Mouse (Mus musculus): ENCODE results near the gene Cadps2. TPM values are rescaled to one million over a fixed set of nuclear protein-coding genes. Genes with fewer than 3 reads are reported as not detected.

Gene Cadps2
- polyA plus RNA-seq, 1 experiment from 2014 or later, result 6.6 TPM

DNA sequence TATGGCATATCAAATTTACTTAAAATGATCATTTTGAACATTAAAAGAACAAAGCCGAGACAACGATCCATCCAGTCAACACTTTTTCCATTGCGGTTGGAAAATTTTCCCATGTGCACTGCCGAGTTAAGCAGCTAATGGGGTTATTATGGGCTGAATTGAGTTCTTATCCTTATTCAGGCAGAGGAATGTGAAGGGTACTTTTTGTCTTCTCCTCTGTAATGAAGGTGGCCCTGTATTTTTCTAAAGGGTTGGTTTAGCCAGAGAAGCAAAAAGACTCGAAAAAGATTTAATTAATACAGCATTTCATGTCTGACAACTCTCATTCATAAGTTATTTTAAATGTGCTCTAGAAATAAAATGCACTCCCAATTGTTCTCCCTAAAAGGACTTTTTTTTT is 524.9 kb downstream of the Cadps2 start:
- Histone ChIP-seq H3K4me2 (no peak overlapping the region), H3K27me3 (no peaks in the 10 kb centered on the region), H3K4me1 (no peaks in the 10 kb centered on the region), H3K4me3 (replicated peaks) (no peak overlapping the region), H3K9ac (no peak overlapping the region), H3K9me3 (replicated peaks) (no peaks in the 10 kb centered on the region), H3K27ac (no peak overlapping the region), H3K36me3 (no peaks in the 10 kb centered on the region)
- no peak for ATAC-seq (replicated peaks; ENCODE audit: low FRiP score)
- WGBS, result 80% methylated on average over 5 of the region's 5 CpGs

DNA sequence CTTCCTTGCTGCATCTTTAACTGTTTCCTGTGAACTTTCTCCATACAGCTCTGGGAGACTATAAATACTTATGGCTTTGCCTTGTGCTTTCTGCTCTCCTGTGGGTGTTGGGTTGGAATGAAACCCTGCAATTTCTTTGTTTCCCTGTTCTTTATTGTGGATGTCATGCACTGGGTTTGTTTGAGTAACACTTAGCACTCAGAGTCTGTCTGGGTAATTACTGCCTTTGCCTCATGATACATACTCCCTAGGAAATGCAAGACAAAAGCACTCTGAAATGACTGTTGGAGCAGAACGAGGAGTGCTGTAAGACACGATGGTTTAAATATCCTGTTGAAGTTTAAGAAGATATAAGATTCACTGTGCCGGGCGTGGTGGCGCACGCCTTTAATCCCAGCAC is 533.2 kb downstream of the Cadps2 start:
- H3K4me2 ChIP-seq, result no peak overlapping the region
- no peaks in the 10 kb centered on the region for H3K36me3 ChIP-seq
- no peaks in the 10 kb centered on the region for H3K27me3 ChIP-seq
- H3K27ac ChIP-seq, result no peak overlapping the region
- no peaks in the 10 kb centered on the region for H3K9me3 ChIP-seq (replicated peaks)
- no peak for ATAC-seq (replicated peaks; ENCODE audit: low FRiP score)
- no peak overlapping the region for H3K9ac ChIP-seq
- no peak overlapping the region for H3K4me3 ChIP-seq (replicated peaks)
- no peaks in the 10 kb centered on the region for H3K4me1 ChIP-seq
- WGBS, result 72% methylated on average over 6 of the region's 6 CpGs

DNA sequence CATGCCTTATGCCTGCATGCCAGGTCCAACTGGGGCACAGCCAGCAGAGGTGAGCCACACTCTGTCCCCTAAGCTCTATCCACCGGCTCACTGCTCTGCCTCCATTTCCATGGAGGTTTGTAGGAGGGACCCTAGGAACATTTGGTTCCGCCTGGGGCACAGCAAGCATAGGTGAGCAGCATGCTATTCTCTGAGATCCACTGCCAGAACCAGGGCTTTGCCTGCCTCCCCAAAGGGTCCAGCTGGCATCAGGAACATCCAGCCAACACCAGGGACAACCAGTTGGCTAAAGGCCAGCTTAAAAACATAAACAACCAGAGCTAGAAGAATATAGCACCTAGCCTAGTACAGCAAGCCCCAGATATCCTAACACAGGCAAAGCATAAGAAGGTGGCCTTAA is 540.6 kb downstream of the Cadps2 start:
- H3K27me3 ChIP-seq, result no peaks in the 10 kb centered on the region
- no peak overlapping the region for H3K4me3 ChIP-seq (replicated peaks)
- ATAC-seq (replicated peaks; ENCODE audit: low FRiP score), result no peak
- 80% methylated on average over 2 of the region's 2 CpGs for WGBS
- H3K27ac ChIP-seq, result no peak overlapping the region
- no peaks in the 10 kb centered on the region for H3K36me3 ChIP-seq
- no peaks in the 10 kb centered on the region for H3K4me1 ChIP-seq
- no peak overlapping the region for H3K9ac ChIP-seq
- H3K9me3 ChIP-seq (replicated peaks), result no peaks in the 10 kb centered on the region
- H3K4me2 ChIP-seq, result no peak overlapping the region

DNA sequence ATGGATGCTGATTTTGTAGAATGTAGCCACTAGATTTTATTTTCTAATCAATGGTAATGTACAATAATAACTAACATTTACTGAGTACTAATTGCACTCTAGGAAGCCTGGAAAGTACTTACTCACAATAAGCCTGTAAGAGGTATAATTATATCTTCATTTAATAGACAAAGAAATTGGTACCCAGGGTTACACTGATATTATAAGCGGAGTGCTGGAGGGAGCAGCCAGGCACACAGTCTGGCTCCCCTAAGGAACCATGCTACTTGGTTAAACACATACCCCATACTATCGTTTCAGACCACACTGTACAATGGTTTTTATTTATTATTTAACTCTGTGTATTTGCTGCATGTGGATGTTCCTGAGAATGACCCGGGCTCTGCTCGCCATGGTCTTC is 544.5 kb downstream of the Cadps2 start:
- no peak overlapping the region for H3K4me3 ChIP-seq (replicated peaks)
- no peak overlapping the region for H3K4me2 ChIP-seq
- 90% methylated on average over 4 of the region's 4 CpGs for WGBS
- no peaks in the 10 kb centered on the region for H3K36me3 ChIP-seq
- no peaks in the 10 kb centered on the region for H3K27me3 ChIP-seq
- no peak overlapping the region for H3K9ac ChIP-seq
- no peaks in the 10 kb centered on the region for H3K4me1 ChIP-seq
- H3K27ac ChIP-seq, result no peak overlapping the region
- ATAC-seq (replicated peaks; ENCODE audit: low FRiP score), result no peak
- H3K9me3 ChIP-seq (replicated peaks), result no peaks in the 10 kb centered on the region

DNA sequence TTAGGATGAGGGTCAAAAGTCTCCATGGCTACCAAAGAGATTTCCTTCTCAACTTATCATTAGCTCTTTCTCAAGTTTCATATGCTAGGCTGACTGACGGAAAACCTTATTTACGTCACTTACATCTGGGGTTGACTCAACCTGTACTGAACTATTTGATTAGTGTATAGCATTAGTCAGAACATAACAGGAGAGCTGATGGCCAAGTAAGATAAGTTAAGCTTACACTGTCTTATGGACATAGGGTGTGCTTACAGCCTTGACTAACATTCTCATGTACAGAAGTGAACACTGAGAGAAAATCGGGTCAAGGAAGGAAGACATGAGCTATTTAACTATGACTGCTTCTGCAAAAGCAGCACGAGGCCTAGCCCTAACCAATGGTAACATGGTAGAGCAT is 550.5 kb downstream of the Cadps2 start:
- ATAC-seq (replicated peaks; ENCODE audit: low FRiP score), result no peak
- no peak overlapping the region for H3K27ac ChIP-seq
- no peak overlapping the region for H3K9ac ChIP-seq
- no peaks in the 10 kb centered on the region for H3K27me3 ChIP-seq
- 88% methylated on average over 4 of the region's 4 CpGs for WGBS
- no peaks in the 10 kb centered on the region for H3K9me3 ChIP-seq (replicated peaks)
- no peaks in the 10 kb centered on the region for H3K4me1 ChIP-seq
- H3K4me3 ChIP-seq (replicated peaks), result no peak overlapping the region
- H3K4me2 ChIP-seq, result no peak overlapping the region
- H3K36me3 ChIP-seq, result no peaks in the 10 kb centered on the region

DNA sequence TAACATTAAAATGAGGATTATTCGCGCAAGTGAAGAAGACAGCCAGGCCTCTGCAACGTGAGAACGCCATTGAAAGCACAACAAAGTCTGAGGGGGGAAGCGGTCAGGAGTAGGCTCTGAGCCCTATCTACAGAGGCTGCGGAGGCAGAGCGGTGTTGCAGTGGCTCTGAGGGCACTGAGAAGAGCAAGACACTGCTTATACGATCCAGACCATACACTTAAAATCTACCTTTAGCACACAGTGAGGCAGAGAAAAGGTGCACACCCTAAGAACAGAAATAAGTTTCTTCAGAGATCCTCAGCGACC is 557.8 kb downstream of the Cadps2 start:
- H3K36me3 ChIP-seq, result no peaks in the 10 kb centered on the region
- no peaks in the 10 kb centered on the region for H3K4me1 ChIP-seq
- ATAC-seq (replicated peaks; ENCODE audit: low FRiP score), result no peak
- no peak overlapping the region for H3K4me2 ChIP-seq
- no peak overlapping the region for H3K4me3 ChIP-seq (replicated peaks)
- no peak overlapping the region for H3K9ac ChIP-seq
- H3K27ac ChIP-seq, result no peak overlapping the region
- no peaks in the 10 kb centered on the region for H3K9me3 ChIP-seq (replicated peaks)
- WGBS, result 67% methylated on average over 9 of the region's 9 CpGs
- H3K27me3 ChIP-seq, result peaks cover 33% of the 10 kb centered on the region

DNA sequence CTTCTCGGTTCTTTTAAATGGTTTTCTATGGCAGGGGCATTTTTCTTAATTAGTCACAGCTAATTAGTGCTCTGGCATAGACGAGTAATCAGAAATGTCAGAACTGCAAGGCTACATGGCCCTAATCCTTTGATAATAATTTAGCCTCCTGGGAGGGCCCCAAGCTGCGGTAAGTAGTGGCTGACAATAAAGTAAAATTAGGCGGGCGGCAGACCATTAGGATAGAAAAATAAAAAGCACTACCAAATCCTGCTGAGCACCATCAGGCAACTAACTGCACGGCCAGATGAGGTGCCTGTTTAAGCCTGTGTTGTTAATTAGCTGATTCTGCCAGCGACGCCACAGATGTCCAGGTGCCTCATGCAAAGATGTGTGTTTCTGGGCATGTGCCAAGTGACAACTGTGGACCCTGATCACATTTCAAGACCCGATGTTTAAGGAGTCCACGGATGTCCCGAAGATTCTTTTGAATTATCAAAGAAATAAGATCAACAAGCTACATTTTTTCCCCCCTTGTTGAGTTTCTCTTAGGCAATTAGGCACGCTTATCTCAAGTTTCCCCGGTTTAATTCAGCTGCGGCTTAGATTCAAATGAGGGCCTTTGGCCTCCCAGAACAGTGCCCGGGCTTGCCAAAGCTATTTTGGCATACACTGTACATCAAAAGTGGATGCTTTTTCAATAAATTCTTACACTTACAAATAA is 558.3 kb downstream of the Cadps2 start:
- H3K4me1 ChIP-seq, result no peaks in the 10 kb centered on the region
- ATAC-seq (replicated peaks; ENCODE audit: low FRiP score), result no peak
- no peaks in the 10 kb centered on the region for H3K9me3 ChIP-seq (replicated peaks)
- H3K4me2 ChIP-seq, result no peak overlapping the region
- H3K27me3 ChIP-seq, result peaks cover 34% of the 10 kb centered on the region
- 43% methylated on average over 15 of the region's 15 CpGs for WGBS
- H3K36me3 ChIP-seq, result no peaks in the 10 kb centered on the region
- no peak overlapping the region for H3K9ac ChIP-seq
- no peak overlapping the region for H3K4me3 ChIP-seq (replicated peaks)
- no peak overlapping the region for H3K27ac ChIP-seq

DNA sequence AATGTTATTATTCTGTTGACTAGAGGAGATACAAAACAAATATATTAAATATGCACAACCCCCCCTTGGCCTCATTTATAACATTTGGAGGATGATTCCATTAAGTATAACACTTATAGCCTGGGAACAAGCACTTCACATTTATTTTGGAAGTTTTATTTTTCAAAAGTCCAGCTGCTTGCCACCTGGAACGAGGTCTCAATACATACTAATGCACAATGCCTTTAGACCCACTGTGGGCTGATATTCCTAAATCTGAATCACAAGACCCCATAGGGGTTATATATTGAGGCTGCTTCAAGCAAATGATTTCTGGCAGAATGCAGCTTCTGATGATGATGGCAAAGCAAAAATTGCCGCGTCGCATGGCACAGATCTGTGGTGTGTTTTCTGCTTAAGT is 565.7 kb downstream of the Cadps2 start:
- H3K4me1 ChIP-seq, result no peaks in the 10 kb centered on the region
- no peak for ATAC-seq (replicated peaks; ENCODE audit: low FRiP score)

DNA sequence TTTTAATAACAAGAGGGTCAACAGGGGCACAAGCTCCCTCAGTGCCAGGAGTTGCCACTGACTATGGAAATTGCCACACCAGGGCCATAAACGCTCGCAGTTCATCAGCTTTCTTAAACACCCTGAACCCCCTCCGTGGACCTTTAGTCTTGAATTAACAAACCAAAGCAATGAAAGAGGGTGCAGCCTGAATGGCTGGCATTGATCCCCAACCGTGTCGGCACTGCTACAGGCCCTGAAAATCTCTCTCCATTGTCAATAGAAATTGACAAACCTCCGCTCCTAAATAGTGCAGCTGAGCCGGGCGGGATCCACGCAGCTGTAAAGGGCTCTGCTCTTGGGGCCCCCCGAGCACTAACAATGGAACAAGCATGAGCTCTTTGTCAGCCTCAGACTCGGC is 566.2 kb downstream of the Cadps2 start:
- Histone ChIP-seq H3K9me3 (replicated peaks) (no peaks in the 10 kb centered on the region), H3K27me3 (peaks cover 76% of the 10 kb centered on the region), H3K27ac (no peak overlapping the region), H3K4me3 (replicated peaks) (no peak overlapping the region), H3K36me3 (no peaks in the 10 kb centered on the region), H3K4me2 (no peak overlapping the region), H3K4me1 (no peaks in the 10 kb centered on the region), H3K9ac (no peak overlapping the region)
- no peak for ATAC-seq (replicated peaks; ENCODE audit: low FRiP score)
- 5% methylated on average over 11 of the region's 11 CpGs for WGBS

More for the DNA sequence above, 565.7 kb downstream of the Cadps2 start:
- H3K4me2 ChIP-seq, result no peak overlapping the region
- no peak overlapping the region for H3K4me3 ChIP-seq (replicated peaks)
- H3K27ac ChIP-seq, result no peak overlapping the region
- H3K9me3 ChIP-seq (replicated peaks), result no peaks in the 10 kb centered on the region
- H3K9ac ChIP-seq, result no peak overlapping the region
- H3K27me3 ChIP-seq, result peaks cover 76% of the 10 kb centered on the region
- no peaks in the 10 kb centered on the region for H3K36me3 ChIP-seq
- 68% methylated on average over 4 of the region's 4 CpGs for WGBS

DNA sequence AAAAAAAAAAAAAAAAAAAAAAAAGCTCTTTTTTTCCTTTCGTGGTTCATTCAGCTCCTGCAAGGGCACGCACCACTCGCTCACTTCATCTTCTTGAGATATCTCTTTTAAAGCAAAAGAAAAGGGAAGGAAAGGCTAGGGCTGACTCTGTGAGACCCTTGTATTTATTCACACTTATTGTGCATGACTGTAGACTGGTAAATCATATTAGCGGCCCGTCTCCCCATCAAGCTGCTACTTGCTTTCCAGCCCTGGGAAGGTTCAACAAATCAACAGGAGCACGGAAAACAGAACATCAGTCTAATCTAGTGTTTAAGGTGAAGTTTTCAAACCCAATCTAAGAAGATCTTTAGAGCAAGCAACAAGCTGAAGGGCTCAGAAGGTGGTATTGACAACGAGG is 566.7 kb downstream of the Cadps2 start:
- no peaks in the 10 kb centered on the region for H3K9me3 ChIP-seq (replicated peaks)
- H3K27me3 ChIP-seq, result peaks cover 80% of the 10 kb centered on the region
- WGBS, result 19% methylated on average over 7 of the region's 7 CpGs
- no peak overlapping the region for H3K4me2 ChIP-seq
- H3K4me1 ChIP-seq, result no peaks in the 10 kb centered on the region
- no peaks in the 10 kb centered on the region for H3K36me3 ChIP-seq
- no peak overlapping the region for H3K4me3 ChIP-seq (replicated peaks)
- H3K27ac ChIP-seq, result no peak overlapping the region
- no peak for ATAC-seq (replicated peaks; ENCODE audit: low FRiP score)
- no peak overlapping the region for H3K9ac ChIP-seq

DNA sequence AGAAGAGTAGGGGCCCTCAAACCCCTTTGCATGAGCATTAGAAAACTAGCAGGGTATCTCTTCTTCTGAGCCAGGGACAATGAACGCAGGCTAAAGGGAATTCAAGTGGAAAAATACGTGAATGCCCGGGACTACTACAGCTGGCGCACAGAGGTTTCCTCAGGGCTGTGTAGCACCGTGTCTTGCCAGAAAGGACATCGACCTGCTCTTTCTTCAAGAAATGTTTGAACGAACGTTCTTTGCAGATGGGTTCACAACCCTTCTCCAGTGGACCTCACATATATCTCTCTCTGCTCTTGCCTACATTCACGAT is 578.5 kb downstream of the Cadps2 start:
- H3K9ac ChIP-seq, result no peak overlapping the region
- no peaks in the 10 kb centered on the region for H3K4me1 ChIP-seq
- H3K9me3 ChIP-seq (replicated peaks), result no peaks in the 10 kb centered on the region
- 1% methylated on average over 9 of the region's 9 CpGs for WGBS
- no peak overlapping the region for H3K4me3 ChIP-seq (replicated peaks)
- ATAC-seq (replicated peaks; ENCODE audit: low FRiP score), result no peak
- no peak overlapping the region for H3K4me2 ChIP-seq
- H3K27ac ChIP-seq, result no peak overlapping the region
- H3K36me3 ChIP-seq, result no peaks in the 10 kb centered on the region
- H3K27me3 ChIP-seq, result peaks cover 90% of the 10 kb centered on the region

DNA sequence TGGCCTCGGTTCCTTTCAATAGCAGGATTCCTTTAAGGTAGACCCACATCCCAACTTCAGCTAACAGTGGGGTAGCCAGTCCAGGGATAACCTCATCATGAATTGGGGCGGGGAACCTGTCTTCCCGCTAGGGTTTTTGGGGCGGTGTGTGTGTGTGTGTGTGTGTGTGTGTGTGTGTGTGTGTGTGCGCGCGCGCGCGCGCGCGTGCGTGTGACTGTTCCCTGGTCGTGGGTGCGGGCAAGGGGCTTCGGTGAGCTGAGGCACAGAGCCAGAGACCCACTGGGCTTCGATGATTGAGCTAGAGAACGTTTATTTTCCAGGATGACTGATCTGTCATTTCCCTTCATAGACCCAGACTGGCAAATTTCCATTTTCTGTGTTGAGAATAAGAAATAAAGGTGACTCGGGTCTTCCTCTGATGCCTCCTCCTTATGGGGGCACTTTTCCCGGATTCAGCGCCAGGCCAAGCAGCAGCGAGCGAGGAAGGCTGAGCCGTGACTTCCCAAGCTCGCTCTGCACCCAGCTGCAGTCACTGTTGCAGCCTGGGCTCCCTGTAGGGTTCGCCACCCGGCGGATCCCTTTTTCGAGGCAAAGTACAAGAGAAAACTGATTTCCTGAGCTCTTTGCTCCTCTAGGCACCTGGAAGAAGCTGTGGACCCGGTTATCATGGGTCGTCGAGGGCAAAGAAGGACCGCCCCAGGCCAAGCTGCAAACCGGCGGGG is 579.0 kb downstream of the Cadps2 start:
- ATAC-seq (replicated peaks; ENCODE audit: low FRiP score), result no peak
- H3K36me3 ChIP-seq, result no peaks in the 10 kb centered on the region
- no peaks in the 10 kb centered on the region for H3K4me1 ChIP-seq
- peaks cover 92% of the 10 kb centered on the region for H3K27me3 ChIP-seq
- H3K27ac ChIP-seq, result no peak overlapping the region
- H3K9me3 ChIP-seq (replicated peaks), result no peaks in the 10 kb centered on the region
- no peak overlapping the region for H3K4me2 ChIP-seq
- no peak overlapping the region for H3K9ac ChIP-seq
- no peak overlapping the region for H3K4me3 ChIP-seq (replicated peaks)
- WGBS, result 3% methylated on average over 36 of the region's 36 CpGs

DNA sequence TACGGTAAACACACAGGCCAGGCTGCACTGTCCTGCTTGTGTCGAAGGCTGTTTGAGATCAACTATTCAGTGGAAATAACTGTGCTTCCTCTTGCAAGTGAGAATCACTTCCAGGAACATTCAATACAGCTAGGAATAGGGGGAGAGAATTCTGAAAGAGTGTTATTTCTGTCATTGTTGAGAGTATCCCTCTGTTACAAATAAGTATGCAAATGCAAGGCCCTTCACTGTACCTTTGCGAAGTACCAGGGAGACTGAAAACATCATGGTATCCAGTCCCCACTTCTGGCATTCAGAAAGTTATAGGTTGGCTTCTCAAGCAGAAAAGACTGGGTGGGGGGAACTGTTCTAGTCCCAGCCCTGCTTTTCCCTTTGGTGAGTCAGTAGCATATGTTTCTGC is 581.2 kb downstream of the Cadps2 start:
- Histone ChIP-seq H3K36me3 (no peaks in the 10 kb centered on the region), H3K9me3 (replicated peaks) (no peaks in the 10 kb centered on the region), H3K27ac (no peak overlapping the region), H3K9ac (no peak overlapping the region), H3K4me1 (peaks cover 7% of the 10 kb centered on the region; the same call in 1 of the 2 replicates), H3K27me3 (peaks cover 96% of the 10 kb centered on the region), H3K4me2 (no peak overlapping the region), H3K4me3 (replicated peaks) (no peak overlapping the region)
- WGBS, result 10% methylated on average over 3 of the region's 3 CpGs
- no peak for ATAC-seq (replicated peaks; ENCODE audit: low FRiP score)

Data from kidney, embryonic 15.5 days (tissue).